Mouse (Mus musculus): ENCODE measurements around the gene Gpr19. TPM values are rescaled to one million over a fixed set of nuclear protein-coding genes. Genes with fewer than 3 reads are reported as not detected.

Gpr19 gene
- total RNA-seq, 1 experiment from 2014 or later = 19.7 TPM

GRCm38 (mm10) chr6:134925673-134926337 lies 27.4 kb upstream of the Gpr19 start:
- no peak for ATAC-seq (ENCODE audit: extremely low read depth, insufficient number of reproducible peaks, low FRiP score, poor library complexity, severe bottlenecking)

GRCm38 (mm10) chr6:134924262-134924661 lies 25.9 kb upstream of the Gpr19 start:
- no peak for ATAC-seq (ENCODE audit: extremely low read depth, insufficient number of reproducible peaks, low FRiP score, poor library complexity, severe bottlenecking)

- no peak for ATAC-seq (ENCODE audit: extremely low read depth, insufficient number of reproducible peaks, low FRiP score, poor library complexity, severe bottlenecking)
Observed at GRCm38 (mm10) chr6:134923670-134924069, 25.3 kb upstream of the Gpr19 start.

- no peak for ATAC-seq (ENCODE audit: extremely low read depth, insufficient number of reproducible peaks, low FRiP score, poor library complexity, severe bottlenecking)
Observed at GRCm38 (mm10) chr6:134922511-134923195, 24.3 kb upstream of the Gpr19 start.

- ATAC-seq (ENCODE audit: extremely low read depth, insufficient number of reproducible peaks, low FRiP score, poor library complexity, severe bottlenecking) = no peak
Observed at GRCm38 (mm10) chr6:134921695-134922510, 23.5 kb upstream of the Gpr19 start.

GRCm38 (mm10) chr6:134921014-134921694 lies 22.8 kb upstream of the Gpr19 start:
- ATAC-seq (ENCODE audit: extremely low read depth, insufficient number of reproducible peaks, low FRiP score, poor library complexity, severe bottlenecking) = peak; percentile 36

- peak; percentile 73 for ATAC-seq (ENCODE audit: extremely low read depth, insufficient number of reproducible peaks, low FRiP score, poor library complexity, severe bottlenecking)
Observed at GRCm38 (mm10) chr6:134920190-134921013, 22.0 kb upstream of the Gpr19 start, which contains the start of gene Cdkn1b. Gene Cdkn1b, plus strand, starts transcription at chr6:134920401.

- ATAC-seq (ENCODE audit: extremely low read depth, insufficient number of reproducible peaks, low FRiP score, poor library complexity, severe bottlenecking) = no peak
Observed at GRCm38 (mm10) chr6:134919511-134920189, 21.3 kb upstream of the Gpr19 start.

GRCm38 (mm10) chr6:134918769-134919168 lies 20.4 kb upstream of the Gpr19 start:
- no peak for ATAC-seq (ENCODE audit: extremely low read depth, insufficient number of reproducible peaks, low FRiP score, poor library complexity, severe bottlenecking)

- ATAC-seq (ENCODE audit: extremely low read depth, insufficient number of reproducible peaks, low FRiP score, poor library complexity, severe bottlenecking) = no peak
Observed at GRCm38 (mm10) chr6:134917087-134917486, 18.7 kb upstream of the Gpr19 start.

GRCm38 (mm10) chr6:134916641-134917040 lies 18.3 kb upstream of the Gpr19 start:
- no peak for ATAC-seq (ENCODE audit: extremely low read depth, insufficient number of reproducible peaks, low FRiP score, poor library complexity, severe bottlenecking)

GRCm38 (mm10) chr6:134914523-134914922 lies 16.1 kb upstream of the Gpr19 start:
- no peak for ATAC-seq (ENCODE audit: extremely low read depth, insufficient number of reproducible peaks, low FRiP score, poor library complexity, severe bottlenecking)

- ATAC-seq (ENCODE audit: extremely low read depth, insufficient number of reproducible peaks, low FRiP score, poor library complexity, severe bottlenecking) = no peak
Observed at GRCm38 (mm10) chr6:134905811-134906210, 7.4 kb upstream of the Gpr19 start.

- ATAC-seq (ENCODE audit: extremely low read depth, insufficient number of reproducible peaks, low FRiP score, poor library complexity, severe bottlenecking) = no peak
Observed at GRCm38 (mm10) chr6:134903891-134904884, 5.8 kb upstream of the Gpr19 start.

GRCm38 (mm10) chr6:134903368-134903767 lies 5.0 kb upstream of the Gpr19 start:
- no peak for ATAC-seq (ENCODE audit: extremely low read depth, insufficient number of reproducible peaks, low FRiP score, poor library complexity, severe bottlenecking)

- peak; percentile 79 for ATAC-seq (ENCODE audit: extremely low read depth, insufficient number of reproducible peaks, low FRiP score, poor library complexity, severe bottlenecking)
Observed at GRCm38 (mm10) chr6:134897443-134898094, 809 bp downstream of the Gpr19 start.
